Mouse (Mus musculus) thymus, adult 2 months (tissue): ENCODE measurements around the gene Cog8. TPM values are rescaled to one million over a fixed set of nuclear protein-coding genes. Genes with fewer than 3 reads are reported as not detected.
"Not testable (repeated sequence)": the region's sequence is repeated elsewhere in the genome, so short reads cannot be mapped to it uniquely, and the experiment has no call there.

Experiments
- DNase-seq: peaks from one replicate; pipeline ENCODE4 v3.0.0; 2021
- H3K27ac ChIP-seq: fragments of 200-500 bp; 2 replicates; pipeline ENCODE4 v1.5.1; 2012; ENCODE audit warnings: low read length, control low read depth; ENCODE audit not compliant: control insufficient read depth, insufficient read depth
- H3K27me3 ChIP-seq: fragments of 200-500 bp; 2 replicates; pipeline ENCODE4 v1.6.1; 2012; ENCODE audit warnings: mild to moderate bottlenecking, low read length, moderate library complexity, mixed read lengths; ENCODE audit not compliant: control insufficient read depth, insufficient read depth
- H3K36me3 ChIP-seq: fragments of 200-500 bp; 2 replicates; pipeline ENCODE4 v1.6.1; 2012; ENCODE audit warnings: mild to moderate bottlenecking, low read length, moderate library complexity; ENCODE audit not compliant: control insufficient read depth, insufficient read depth
- H3K4me1 ChIP-seq: fragments of 200-500 bp; replicated peaks from 2 replicates; pipeline ENCODE4 v1.6.1; 2012; ENCODE audit warnings: low read length; ENCODE audit not compliant: control insufficient read depth, insufficient read depth
- H3K4me3 ChIP-seq: fragments of 200-500 bp; 2 replicates; pipeline ENCODE4 v1.5.1; 2012; ENCODE audit warnings: mild to moderate bottlenecking, low read length, control low read depth, moderate library complexity; ENCODE audit not compliant: control insufficient read depth, insufficient read depth
- CTCF ChIP-seq: fragments of 200-500 bp; IDR thresholded peaks from 2 replicates; pipeline ENCODE4 v1.5.1; 2012; ENCODE audit warnings: mild to moderate bottlenecking, control low read depth, low read length, moderate library complexity, borderline replicate concordance; ENCODE audit not compliant: control insufficient read depth, poor library complexity, insufficient read depth; ENCODE audit errors: extremely low read depth
- POLR2A ChIP-seq: fragments of 200-500 bp; IDR thresholded peaks from 2 replicates; pipeline ENCODE4 v1.6.1; 2012; ENCODE audit warnings: mild to moderate bottlenecking, low read length, control low read depth, moderate library complexity; ENCODE audit not compliant: control insufficient read depth, poor library complexity, insufficient read depth; ENCODE audit errors: extremely low read depth
- WGBS: fragments of 180-500 bp; shearing (Covaris S2); methylation state at CpG from one replicate; pipeline ENCODE4 v1.1.7; 2018; 5-methylcytosine and 5-hydroxymethylcytosine counted together
- polyA plus RNA-seq: library from polyadenylated mRNA; depleted of rRNA; stranded (reverse); fragments of >200 nt; gene quantifications from 2 replicates; pipeline ENCODE4 v1.2.3, GENCODE M21; 2012; rRNA removed

Gene Cog8
- polyA plus RNA-seq, 1 experiment = 68.6 TPM

GRCm38 (mm10) chr8:107007795-107008194 is 48.7 kb downstream of the Cog8 start:
- no peak for DNase-seq
- Histone ChIP-seq H3K4me1 (no peaks in the 10 kb centered on the region), H3K27me3 (no peaks in the 10 kb centered on the region), H3K36me3 (no peaks in the 10 kb centered on the region), H3K27ac (no peak overlapping the region), H3K4me3 (no peak overlapping the region)
- TF ChIP-seq CTCF (no peak), POLR2A (no peak)
- 95% methylated on average over 3 of the region's 3 CpGs for WGBS

- 28% methylated on average over 5 of the region's 5 CpGs for WGBS
- H3K4me3 ChIP-seq = no peak overlapping the region
- TF ChIP-seq CTCF (peak; percentile 85; the same call in 1 of the 2 replicates), POLR2A (no peak)
- H3K27me3 ChIP-seq = no peaks in the 10 kb centered on the region
- peak; percentile 86 for DNase-seq
- no peaks in the 10 kb centered on the region for H3K4me1 ChIP-seq
- no peak overlapping the region for H3K27ac ChIP-seq
- no peaks in the 10 kb centered on the region for H3K36me3 ChIP-seq
These were observed 54.0 kb downstream of the Cog8 start for GRCm38 (mm10) chr8:107002532-107002931.

GRCm38 (mm10) chr8:106999068-106999467 is 57.4 kb downstream of the Cog8 start:
- DNase-seq = no peak
- H3K27ac ChIP-seq = no peak overlapping the region
- no peaks in the 10 kb centered on the region for H3K36me3 ChIP-seq
- H3K4me3 ChIP-seq = no peak overlapping the region
- TF ChIP-seq CTCF = no peak
- no peak for TF ChIP-seq POLR2A
- WGBS = 100% methylated on average over 1 of the region's 1 CpGs
- no peaks in the 10 kb centered on the region for H3K27me3 ChIP-seq
- H3K4me1 ChIP-seq = no peaks in the 10 kb centered on the region

GRCm38 (mm10) chr8:106997416-106997815 is 59.1 kb downstream of the Cog8 start:
- TF ChIP-seq POLR2A (no peak), CTCF (no peak)
- WGBS = 95% methylated on average over 4 of the region's 4 CpGs
- no peak for DNase-seq

GRCm38 (mm10) chr8:106996339-106996738 is 60.1 kb downstream of the Cog8 start:
- WGBS = 90% methylated on average over 4 of the region's 4 CpGs
- not testable (repeated sequence) for H3K27me3 ChIP-seq, H3K4me3 ChIP-seq, H3K27ac ChIP-seq, H3K36me3 ChIP-seq, DNase-seq, H3K4me1 ChIP-seq

More at GRCm38 (mm10) chr8:106997416-106997815, 59.1 kb downstream of the Cog8 start:
- Histone ChIP-seq H3K27ac (no peak overlapping the region), H3K36me3 (no peaks in the 10 kb centered on the region), H3K4me1 (no peaks in the 10 kb centered on the region), H3K27me3 (no peaks in the 10 kb centered on the region), H3K4me3 (no peak overlapping the region)

Other genes with a start within 250 kb of the Cog8 start
- gene Has3, start 186.4 kb downstream of the Cog8 start, polyA plus RNA-seq = 1.4 and 2.0 TPM in 2 replicates
- gene Utp4, start 163.1 kb downstream of the Cog8 start, polyA plus RNA-seq = 35.8 and 36.6 TPM in 2 replicates
- 4.5 and 4.6 TPM in 2 replicates for gene Sntb2, start 120.9 kb downstream of the Cog8 start, polyA plus RNA-seq
- gene Vps4a, start 25.5 kb downstream of the Cog8 start, polyA plus RNA-seq = 31.2 and 31.6 TPM in 2 replicates
- 32.2 and 41.4 TPM in 2 replicates for gene Pdf, start 8.1 kb downstream of the Cog8 start, polyA plus RNA-seq
- 34.1 and 38.4 TPM in 2 replicates for gene Nip7, start 188 bp upstream of the Cog8 start, polyA plus RNA-seq
- 0.20 TPM in 2 replicates for gene Tmed6, start 9.0 kb upstream of the Cog8 start, polyA plus RNA-seq
- gene Terf2, start 39.9 kb upstream of the Cog8 start, polyA plus RNA-seq = 30.9 and 31.5 TPM in 2 replicates
- gene Cyb5b, start 94.0 kb upstream of the Cog8 start, polyA plus RNA-seq = 62.1 and 65.6 TPM in 2 replicates
- 36.0 and 40.3 TPM in 2 replicates for gene Nfat5, start 236.8 kb upstream of the Cog8 start, polyA plus RNA-seq